Mouse (Mus musculus) duodenum, adult 2 months (tissue): ENCODE data around the gene Slitrk3. TPM values are rescaled to one million over a fixed set of nuclear protein-coding genes. Genes with fewer than 3 reads are reported as not detected.

Experiments
- polyA plus RNA-seq: library from polyadenylated mRNA; depleted of rRNA; stranded (reverse); fragments of >200 nt; gene quantifications from 2 replicates; pipeline ENCODE4 v1.2.3, GENCODE M21; 2012; ENCODE audit warnings: low replicate concordance; rRNA removed

The Slitrk3 gene
- polyA plus RNA-seq = 0.12 and 0.23 TPM in 2 replicates

GRCm38 (mm10) chr3:73057197-73057811, at the start of gene Slitrk3:
Gene Slitrk3, minus strand, starts transcription at chr3:73057803.

Other genes starting within 250 kb of the Slitrk3 start
- gene Sis, start 89.9 kb downstream of the Slitrk3 start, polyA plus RNA-seq = 20.2 and 32.9 TPM in 2 replicates